Mouse (Mus musculus): Measurements from ENCODE around the gene Atp8a2.
"Not testable (repeated sequence)": the region's sequence is repeated elsewhere in the genome, so short reads cannot be mapped to it uniquely, and the experiment has no call there.

Atp8a2 gene

DNA sequence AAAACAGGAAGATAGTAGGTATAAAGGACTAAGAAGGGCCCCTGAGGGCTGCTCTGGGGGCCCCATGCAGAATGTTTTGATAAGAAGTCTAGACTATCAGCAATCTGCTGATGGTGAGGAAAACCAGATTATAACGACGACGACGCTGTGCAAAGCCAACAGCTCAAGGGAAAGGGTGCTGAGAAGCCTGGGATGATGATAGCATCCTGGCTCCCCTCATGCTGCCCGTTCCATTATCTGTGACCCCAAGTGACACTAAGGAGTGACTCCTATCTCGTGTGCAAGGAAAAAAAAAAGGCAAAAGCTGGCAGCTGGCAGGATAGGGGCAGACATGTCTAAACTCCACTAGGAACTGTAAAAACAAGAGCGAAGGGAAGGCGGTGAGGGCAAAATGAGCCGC is 343.8 kb downstream of the Atp8a2 start:
- in situ Hi-C loops (cut with MboI, MseI): no loop called here

DNA sequence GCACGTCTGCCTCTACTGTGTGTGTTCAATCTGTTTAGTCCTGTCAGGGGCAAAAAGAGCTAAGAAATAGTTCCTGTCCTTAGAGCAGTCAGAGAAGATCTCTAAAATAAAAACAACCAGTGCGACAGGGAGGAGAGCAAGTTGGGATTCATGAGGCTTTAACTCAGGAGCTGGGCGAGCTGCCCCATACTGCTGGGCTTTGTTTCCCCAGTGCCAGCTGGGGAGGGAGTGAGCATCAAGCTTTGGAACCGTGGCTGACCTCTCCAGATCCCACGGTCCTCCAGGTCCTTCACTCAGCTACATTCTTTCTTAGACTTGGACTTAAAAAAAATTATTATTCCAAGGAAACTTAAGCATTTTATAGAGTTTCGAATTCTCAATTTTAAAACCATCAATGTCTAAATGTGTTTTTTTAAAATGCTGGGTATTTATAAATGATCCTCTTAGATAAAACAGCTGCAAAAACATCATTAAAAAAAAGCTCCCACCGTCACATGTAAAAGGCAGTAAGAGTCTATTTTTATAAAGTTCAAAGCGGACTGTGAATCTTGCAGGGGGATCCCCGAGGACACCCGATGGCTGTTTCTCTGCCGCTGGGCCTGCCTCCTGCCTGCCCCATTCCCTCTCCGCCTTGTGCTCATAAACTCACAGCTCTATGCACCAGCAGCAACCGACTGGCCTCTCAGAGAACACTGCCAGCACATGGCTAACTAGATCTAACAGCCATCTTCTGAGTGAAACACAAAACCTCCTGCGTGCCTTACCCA is 350.2 kb downstream of the Atp8a2 start:
- in situ Hi-C loops (cut with MboI, MseI): loop anchor here in 1 of 2 experiments (5.0 kb wide), 1 partner anchor 1324 kb away; no protein-coding TSS in a partner anchor

DNA sequence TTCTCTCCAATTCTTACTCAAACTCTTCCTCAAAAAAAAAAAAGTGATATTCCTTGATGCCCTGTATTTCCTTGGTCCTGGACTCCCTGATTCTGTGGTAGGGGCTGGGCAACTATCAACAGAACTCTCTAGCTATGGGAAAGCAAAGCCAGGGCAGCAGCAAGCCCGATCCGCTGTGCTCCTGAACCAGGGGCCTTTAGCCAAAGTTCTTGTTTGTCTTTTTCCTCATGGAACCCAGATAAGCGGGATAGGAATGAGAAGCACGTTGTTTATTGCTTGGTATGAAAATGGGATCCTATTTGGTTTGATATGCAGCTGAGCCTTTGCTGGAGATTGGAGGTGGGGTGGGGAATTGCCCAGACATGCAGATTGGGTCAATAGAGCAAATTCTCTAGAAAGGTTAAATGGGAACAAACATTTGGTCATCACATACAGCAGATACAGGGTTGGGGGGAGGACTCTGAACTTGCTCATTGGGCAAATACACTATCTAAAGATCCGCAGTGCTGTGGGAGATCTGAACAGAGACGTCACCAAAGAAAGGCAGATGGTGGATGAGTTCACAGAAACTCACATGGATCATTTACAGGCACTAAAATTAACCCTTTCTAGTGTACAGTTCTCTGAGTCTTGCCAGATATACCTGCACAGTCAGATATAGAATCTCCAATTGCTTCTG is 353.6 kb downstream of the Atp8a2 start:
- in situ Hi-C loops (cut with MboI, MseI): no loop called here

DNA sequence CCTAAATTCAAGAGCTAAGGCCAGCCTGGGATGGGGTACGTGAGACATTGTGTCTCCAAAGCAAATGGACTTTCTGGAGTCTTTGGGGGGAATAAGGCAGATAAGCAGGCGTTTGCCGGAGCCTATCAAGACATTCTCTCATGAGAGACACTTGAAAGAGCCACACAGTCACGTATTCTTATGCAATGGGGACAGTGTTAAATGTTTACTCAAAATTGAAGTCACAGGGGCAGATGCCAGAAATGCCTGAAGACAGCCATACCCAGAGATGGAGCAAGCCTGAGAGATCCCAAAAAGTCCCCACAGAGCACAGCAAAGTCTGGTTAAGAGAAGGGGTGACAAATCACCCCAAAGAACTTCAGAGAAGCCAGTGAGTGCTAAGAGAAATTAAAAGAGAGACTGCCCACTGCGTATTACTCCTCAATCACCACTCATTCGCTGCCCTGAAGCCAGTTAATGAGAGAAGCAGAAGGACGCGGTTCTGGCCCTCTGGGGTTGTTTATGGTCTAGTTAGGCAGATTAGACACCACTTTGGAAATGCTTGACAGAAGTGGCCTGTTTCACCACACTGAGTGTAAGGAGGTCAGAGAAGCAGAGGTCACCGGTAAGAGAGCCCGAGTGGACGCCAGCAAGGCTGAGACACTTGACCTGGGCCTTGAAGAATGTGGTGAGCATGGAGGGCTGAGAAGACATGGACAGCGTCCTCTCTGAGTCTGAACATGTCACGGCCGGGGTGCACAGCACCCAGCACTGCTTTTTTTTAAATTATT is 356.8 kb downstream of the Atp8a2 start:
- in situ Hi-C loops (cut with MboI, MseI): no loop called here

GRCm38 (mm10) chr14:59838446-59839259 is 358.3 kb downstream of the Atp8a2 start:
- in situ Hi-C loops (cut with MboI, MseI): not testable (repeated sequence)

- in situ Hi-C loops (cut with MboI, MseI): not testable (repeated sequence)
These were observed 359.2 kb downstream of the Atp8a2 start for GRCm38 (mm10) chr14:59837691-59838241.

- in situ Hi-C loops (cut with MboI, MseI): no loop called here
These were observed 360.0 kb downstream of the Atp8a2 start for GRCm38 (mm10) chr14:59836876-59837543.

- in situ Hi-C loops (cut with MboI, MseI): no loop called here
These were observed 367.4 kb downstream of the Atp8a2 start for GRCm38 (mm10) chr14:59829580-59829979.

GRCm38 (mm10) chr14:59827409-59827808 is 369.6 kb downstream of the Atp8a2 start:
- in situ Hi-C loops (cut with MboI, MseI): no loop called here

GRCm38 (mm10) chr14:59820115-59820419 is 376.9 kb downstream of the Atp8a2 start:
- in situ Hi-C loops (cut with MboI, MseI): no loop called here

- in situ Hi-C loops (cut with MboI, MseI): no loop called here
These were observed 377.5 kb downstream of the Atp8a2 start for GRCm38 (mm10) chr14:59819215-59820114.

GRCm38 (mm10) chr14:59810316-59810715 is 386.7 kb downstream of the Atp8a2 start:
- in situ Hi-C loops (cut with MboI, MseI): not testable (repeated sequence)

DNA sequence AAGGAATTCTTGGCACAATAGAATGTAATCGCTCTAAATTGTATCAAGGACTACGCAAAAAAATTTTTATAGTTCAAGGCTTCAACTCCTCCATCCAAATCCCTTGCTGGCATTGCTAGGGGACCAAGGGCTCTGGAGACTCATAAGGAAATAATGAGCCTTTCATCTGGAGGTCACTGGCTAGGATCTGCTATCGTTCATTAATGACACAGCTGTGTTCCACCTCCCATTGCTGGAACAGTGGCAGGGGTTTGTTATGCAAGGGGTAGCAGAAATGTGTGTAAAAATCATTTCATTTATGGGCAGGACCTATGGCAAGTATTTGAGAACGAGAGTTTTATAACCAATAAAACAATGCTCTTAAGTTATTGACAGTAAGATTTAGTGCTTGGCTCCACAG is 387.2 kb downstream of the Atp8a2 start:
- in situ Hi-C loops (cut with MboI, MseI): no loop called here

DNA sequence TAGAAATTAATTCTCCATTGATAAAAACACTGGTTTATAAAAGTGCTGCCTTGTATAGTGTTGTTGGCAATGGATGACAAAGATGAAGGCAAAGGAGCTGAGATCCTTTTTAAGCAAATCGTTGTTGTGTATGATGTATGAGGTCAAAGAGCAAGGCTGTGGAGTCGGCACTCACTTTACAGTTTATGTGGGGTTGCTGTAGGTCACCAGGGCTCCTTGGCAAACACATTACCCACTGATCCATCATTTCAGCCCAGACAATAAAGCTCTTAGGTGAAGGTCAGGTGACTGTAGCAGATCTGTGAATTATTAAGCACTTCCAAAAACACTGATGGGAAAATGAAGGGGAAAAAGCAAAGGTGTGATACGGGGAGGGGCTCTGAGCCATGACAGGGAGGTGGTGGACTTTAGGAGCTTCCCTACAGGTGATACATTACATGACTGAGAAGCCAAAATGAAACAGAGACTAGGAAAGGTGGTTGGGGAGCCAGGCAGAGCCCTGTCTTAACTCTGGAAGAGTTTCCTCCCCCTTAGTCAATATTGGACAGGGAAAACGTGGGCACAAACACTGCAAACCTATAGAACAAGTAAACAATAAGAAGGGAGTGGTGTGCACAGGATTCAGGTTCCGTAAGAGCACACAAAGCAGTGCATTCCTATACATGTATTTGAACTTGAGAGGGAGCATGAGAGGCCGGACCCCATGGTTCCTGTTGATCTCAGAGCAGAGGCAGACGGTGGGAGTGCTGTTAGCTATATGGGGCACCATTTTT is 389.3 kb downstream of the Atp8a2 start:
- in situ Hi-C loops (cut with MboI, MseI): no loop called here

DNA sequence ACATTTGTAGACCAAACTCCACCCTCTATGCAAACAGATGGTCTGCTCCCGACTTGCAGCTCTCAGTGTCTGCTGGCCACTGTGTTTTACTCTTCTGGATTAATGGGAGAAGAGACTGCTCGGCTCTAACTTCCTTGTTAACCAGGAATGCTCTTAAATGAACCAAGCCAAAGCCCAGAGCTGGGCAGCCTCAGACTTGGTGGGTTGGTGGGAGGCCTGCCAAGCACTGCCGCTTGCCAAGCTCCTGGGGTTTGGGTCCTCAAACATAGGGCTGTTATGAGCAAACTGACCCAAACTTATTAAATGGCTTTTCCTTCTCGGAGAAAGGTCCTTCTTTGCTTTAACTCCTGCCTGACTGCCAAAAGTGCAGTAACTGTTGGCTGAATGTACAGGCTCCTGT is 390.1 kb downstream of the Atp8a2 start:
- in situ Hi-C loops (cut with MboI, MseI): no loop called here

DNA sequence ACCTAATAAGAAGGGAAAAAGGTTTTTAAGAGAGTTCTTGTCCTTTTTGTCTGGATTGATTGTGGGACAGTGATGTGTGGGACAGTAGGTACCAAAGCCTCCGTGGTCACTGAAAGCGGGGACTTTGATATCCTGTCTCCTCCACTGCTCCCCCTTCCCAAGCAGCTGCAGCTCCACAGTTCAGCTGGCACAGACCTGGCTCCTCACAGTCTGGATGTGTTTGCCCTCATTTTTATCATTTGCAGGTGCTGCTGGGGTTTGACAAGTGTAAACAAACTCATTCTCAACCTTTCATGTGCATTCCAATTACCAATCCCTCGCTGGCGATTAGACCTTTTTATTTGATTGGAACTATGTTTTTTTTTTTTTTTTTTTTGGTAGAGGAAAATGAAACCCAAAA is 390.8 kb downstream of the Atp8a2 start:
- in situ Hi-C loops (cut with MboI, MseI): no loop called here

- in situ Hi-C loops (cut with MboI, MseI): no loop called here
These were observed 391.3 kb downstream of the Atp8a2 start for GRCm38 (mm10) chr14:59805683-59806082.

DNA sequence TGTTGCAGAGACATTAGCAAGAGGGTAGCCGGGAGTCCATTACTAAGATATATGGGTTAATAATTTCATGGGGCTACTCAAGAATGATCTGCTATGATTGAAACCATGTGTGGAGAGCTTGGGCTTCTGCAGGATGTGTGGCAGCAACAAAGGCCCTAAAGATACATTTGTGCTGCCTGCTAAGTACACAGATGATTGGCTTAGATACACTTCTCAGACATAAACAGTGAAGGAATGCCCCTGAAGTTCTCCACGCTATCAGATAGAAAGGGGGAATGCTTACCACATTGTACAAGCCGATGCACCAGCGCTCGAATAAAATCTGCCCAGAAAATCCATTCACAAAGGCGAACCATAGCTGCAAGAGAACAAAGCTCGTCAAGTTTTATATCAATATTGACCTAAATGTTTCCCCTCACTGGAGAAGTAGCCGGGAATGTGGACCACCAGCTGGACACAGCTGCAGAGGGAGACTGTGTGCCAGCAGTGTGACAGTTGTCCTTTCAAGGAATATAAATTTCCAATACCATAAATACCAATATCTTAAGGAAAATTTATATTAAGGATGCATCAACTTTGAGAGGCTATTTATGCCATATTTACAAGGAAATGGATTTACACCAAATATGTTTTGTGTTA is 394.9 kb downstream of the Atp8a2 start:
- in situ Hi-C loops (cut with MboI, MseI): no loop called here
